Comparison of ENCODE assay signal across 8 mouse cellular contexts in the genomic region with DNA sequence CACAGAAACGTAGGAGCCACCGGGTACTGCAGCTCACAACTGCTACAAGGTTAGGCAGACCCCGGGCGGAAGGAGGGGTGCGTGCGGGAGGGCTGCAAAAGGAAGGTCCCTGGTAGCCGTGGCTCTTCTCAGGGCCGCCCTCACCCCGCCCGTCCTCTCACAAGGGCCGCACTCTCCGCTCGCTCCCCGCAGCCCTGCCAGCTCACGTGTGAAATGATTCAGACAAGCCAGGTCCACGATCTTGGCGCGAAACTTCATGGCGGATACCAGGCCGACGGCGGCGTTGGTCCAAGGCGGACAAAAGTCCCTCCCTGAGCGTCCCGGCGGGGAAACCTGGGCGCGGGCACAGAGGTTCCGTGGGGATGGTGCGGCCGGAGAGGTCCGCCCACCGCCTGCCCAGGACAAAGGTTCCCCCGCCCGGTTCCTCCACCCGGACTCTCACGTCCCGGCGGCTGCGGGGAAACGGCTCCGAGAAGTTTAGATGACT. TPM values are rescaled to one million over a fixed set of nuclear protein-coding genes. Genes with fewer than 3 reads are reported as not detected.
A peak's percentile ranks its signal among the peaks of the same experiment; 100 is the strongest.
DNase-seq lines count a peak whose midpoint lies in the region; ATAC-seq lines count a peak whose summit lies in the region.

A gene (minus strand): TSS at position 339 of the 487 bp plus-strand sequence.

- under 1% methylated on average over 43 of the region's 43 CpGs for WGBS in forebrain, embryonic 11.5 days
- WGBS in heart, embryonic 16.5 days: under 1% methylated on average over 43 of the region's 43 CpGs
- WGBS in liver, embryonic 15.5 days (ENCODE audit: insufficient replicate concordance): under 1% methylated on average over 43 of the region's 43 CpGs
- under 1% methylated on average over 43 of the region's 43 CpGs for WGBS in neural tube, embryonic 12.5 days

- peak within 1 kb of the TSS; percentile 88 for H3K9ac ChIP-seq in forebrain, embryonic 11.5 days (ENCODE audit: low read length)
- H3K9ac ChIP-seq in heart, embryonic 16.5 days (ENCODE audit: low read length): peak within 1 kb of the TSS; percentile 89
- peak within 1 kb of the TSS; percentile 75 for H3K9ac ChIP-seq in liver, embryonic 15.5 days
- peak within 1 kb of the TSS; percentile 72 for H3K9ac ChIP-seq in neural tube, embryonic 12.5 days

- ATAC-seq in forebrain, embryonic 11.5 days (replicated peaks; ENCODE audit: low FRiP score): peak; percentile 95
- ATAC-seq in heart, embryonic 16.5 days (replicated peaks; ENCODE audit: extremely low read depth, insufficient read depth, low FRiP score): peak; percentile 97
- peak; percentile 96 for ATAC-seq in liver, embryonic 15.5 days (ENCODE audit: insufficient read depth)
- ATAC-seq in neural tube, embryonic 12.5 days (ENCODE audit: low FRiP score, low read depth): peak; percentile 95

- H3K27ac ChIP-seq in forebrain, embryonic 11.5 days (ENCODE audit: low read depth, low read length): peak within 1 kb of the TSS; percentile 90
- H3K27ac ChIP-seq in heart, embryonic 16.5 days (ENCODE audit: low read length): peak within 1 kb of the TSS; percentile 90
- peak within 1 kb of the TSS; percentile 82 for H3K27ac ChIP-seq in liver, embryonic 15.5 days (replicated peaks)
- peak within 1 kb of the TSS; percentile 43; the same call in 1 of the 2 replicates for H3K27ac ChIP-seq in neural tube, embryonic 12.5 days

- no peaks in the 10 kb centered on the region for H3K9me3 ChIP-seq in forebrain, embryonic 11.5 days (ENCODE audit: control insufficient read depth, low read length)
- H3K9me3 ChIP-seq in heart, embryonic 16.5 days (replicated peaks; ENCODE audit: control insufficient read depth, low read length): no peaks in the 10 kb centered on the region
- H3K9me3 ChIP-seq in liver, embryonic 15.5 days (replicated peaks): no peaks in the 10 kb centered on the region
- H3K9me3 ChIP-seq in neural tube, embryonic 12.5 days: no peaks in the 10 kb centered on the region

- H3K4me3 ChIP-seq in forebrain, embryonic 11.5 days (ENCODE audit: low read depth, low read length): peak within 1 kb of the TSS; percentile 69
- peak within 1 kb of the TSS; percentile 78 for H3K4me3 ChIP-seq in heart, embryonic 16.5 days (ENCODE audit: low read length)
- peak within 1 kb of the TSS; percentile 78 for H3K4me3 ChIP-seq in liver, embryonic 15.5 days (replicated peaks)
- peak within 1 kb of the TSS; percentile 65 for H3K4me3 ChIP-seq in neural tube, embryonic 12.5 days

- H3K4me1 ChIP-seq in forebrain, embryonic 11.5 days (replicated peaks; ENCODE audit: control insufficient read depth, insufficient read depth, low read length): peaks cover 3% of the 10 kb centered on the region; the same call in 1 of the 2 replicates
- H3K4me1 ChIP-seq in heart, embryonic 16.5 days (ENCODE audit: control insufficient read depth, insufficient read depth, low read length): peaks cover 11% of the 10 kb centered on the region
- peaks cover 18% of the 10 kb centered on the region for H3K4me1 ChIP-seq in liver, embryonic 15.5 days (replicated peaks)
- H3K4me1 ChIP-seq in neural tube, embryonic 12.5 days: peaks cover 9% of the 10 kb centered on the region

- no peaks in the 10 kb centered on the region; the same call in 1 of the 2 replicates for H3K36me3 ChIP-seq in forebrain, embryonic 11.5 days (ENCODE audit: control insufficient read depth, insufficient read depth, low read length)
- peaks cover 12% of the 10 kb centered on the region; the same call in 1 of the 2 replicates for H3K36me3 ChIP-seq in heart, embryonic 16.5 days (ENCODE audit: control insufficient read depth, insufficient read depth)
- peaks cover 22% of the 10 kb centered on the region for H3K36me3 ChIP-seq in liver, embryonic 15.5 days (replicated peaks)
- no peaks in the 10 kb centered on the region for H3K36me3 ChIP-seq in neural tube, embryonic 12.5 days

- peak within 1 kb of the TSS; percentile 75 for H3K4me2 ChIP-seq in forebrain, embryonic 11.5 days (ENCODE audit: low read depth, low read length, severe bottlenecking)
- H3K4me2 ChIP-seq in heart, embryonic 16.5 days (ENCODE audit: low read depth, low read length): peak within 1 kb of the TSS; percentile 89
- peak within 1 kb of the TSS; percentile 80 for H3K4me2 ChIP-seq in liver, embryonic 15.5 days
- H3K4me2 ChIP-seq in neural tube, embryonic 12.5 days (replicated peaks): peak within 1 kb of the TSS; percentile 76

- no peaks in the 10 kb centered on the region for H3K27me3 ChIP-seq in forebrain, embryonic 11.5 days (ENCODE audit: control insufficient read depth, insufficient read depth, low read length)
- no peaks in the 10 kb centered on the region for H3K27me3 ChIP-seq in heart, embryonic 16.5 days (ENCODE audit: control insufficient read depth, insufficient read depth, low read length)
- H3K27me3 ChIP-seq in liver, embryonic 15.5 days: peaks cover 4% of the 10 kb centered on the region; the same call in 1 of the 2 replicates
- no peaks in the 10 kb centered on the region for H3K27me3 ChIP-seq in neural tube, embryonic 12.5 days (replicated peaks)

- DNase-seq in CD8-positive naive resting alpha-beta T cell, adult 2 months (ENCODE audit: low read depth in 2 of 2, low spot score in 2 of 2): peak; percentile 60 to 68
- peak; percentile 81 for DNase-seq in c-Kit-positive CD71-negative TER-119-negative erythroid progenitor cells, embryonic 14.5 days (ENCODE audit: low read depth)
- peak; percentile 92 for DNase-seq in forebrain, embryonic 11.5 days (ENCODE audit: low spot score)
- DNase-seq in kidney, postnatal 36 days: peak; percentile 91 to 94
- peak; percentile 61 for DNase-seq in telencephalon, adult 2 months (ENCODE audit: low read depth, low spot score)

RNA-seq across cellular contexts. Expression of the gene that starts here (rescaled TPM):
- polyA plus RNA-seq in forebrain, embryonic 11.5 days (2014; fragmentation: Nextera tagmentation; extraction: Ambion mirVana): 24.6 and 29.1 TPM in 2 replicates
- polyA plus RNA-seq in heart, embryonic 16.5 days (2015; fragmentation: Nextera tagmentation; extraction: Ambion mirVana): 13.2 and 13.3 TPM in 2 replicates
- polyA plus RNA-seq in liver, embryonic 15.5 days (2015; fragmentation: Nextera tagmentation; extraction: Ambion mirVana): 6.8 and 7.9 TPM in 2 replicates
- polyA plus RNA-seq in neural tube, embryonic 12.5 days (2016; fragmentation: Nextera tagmentation; extraction: Ambion mirVana): 13.3 TPM in 2 replicates

Comparison
In these comparisons a context has a peak if more than half of its experiments do, and no peak if none do; other contexts are left out.
1. Peak in every context shown above with its lines: DNase-seq, ATAC-seq, H3K4me3 ChIP-seq and H3K27ac ChIP-seq.